Mouse (Mus musculus) adrenal gland, postnatal 36 days (tissue): ENCODE results near the gene Fkbp8. TPM values are rescaled to one million over a fixed set of nuclear protein-coding genes. Genes with fewer than 3 reads are reported as not detected.
A peak's percentile ranks its signal among the peaks of the same experiment; 100 is the strongest.

Experiments
- DNase-seq, 2 experiments: peaks; one replicate each; pipeline ENCODE4 v3.0.0; 2021; ENCODE audit warnings: mixed read lengths in 1 of 2
- long read RNA-seq, 2 experiments: library from polyadenylated mRNA; stranded (forward); transcript quantifications; one replicate each; pipeline ENCODE4 v2.0.0; 2021; ENCODE audit warnings: borderline sequencing depth in 2 of 2
- total RNA-seq, 2 experiments: library from RNA; stranded (reverse); gene quantifications; 2 replicates each; pipeline ENCODE4 v1.2.3; 2021

Gene Fkbp8
- total RNA-seq = 100 to 1,000 TPM; 265 to 329 TPM
- long read RNA-seq, experiment 1, transcript Fkbp8-201 (9 exons, 1,698 nt) = major isoform, 378 of 895 reads
- long read RNA-seq, experiment 1, transcript Fkbp8-204 (9 exons, 1,799 nt) = minor isoform, 148 of 895 reads
- long read RNA-seq, experiment 1, transcript Fkbp8-202 (9 exons, 1,720 nt) = minor isoform, 83 of 895 reads
- long read RNA-seq, experiment 1, partial matches to known transcripts = 180 of 895 reads
- long read RNA-seq, experiment 1, other reads (novel, unspliced or antisense) = 102 of 895 reads
- long read RNA-seq, experiment 2, transcript Fkbp8-201 (9 exons, 1,698 nt) = major isoform, 106 of 268 reads
- long read RNA-seq, experiment 2, transcript Fkbp8-204 (9 exons, 1,799 nt) = minor isoform, 45 of 268 reads
- long read RNA-seq, experiment 2, transcript Fkbp8-202 (9 exons, 1,720 nt) = minor isoform, 27 of 268 reads
- long read RNA-seq, experiment 2, partial matches to known transcripts = 52 of 268 reads
- long read RNA-seq, experiment 2, other reads (novel, unspliced or antisense) = 38 of 268 reads

DNA sequence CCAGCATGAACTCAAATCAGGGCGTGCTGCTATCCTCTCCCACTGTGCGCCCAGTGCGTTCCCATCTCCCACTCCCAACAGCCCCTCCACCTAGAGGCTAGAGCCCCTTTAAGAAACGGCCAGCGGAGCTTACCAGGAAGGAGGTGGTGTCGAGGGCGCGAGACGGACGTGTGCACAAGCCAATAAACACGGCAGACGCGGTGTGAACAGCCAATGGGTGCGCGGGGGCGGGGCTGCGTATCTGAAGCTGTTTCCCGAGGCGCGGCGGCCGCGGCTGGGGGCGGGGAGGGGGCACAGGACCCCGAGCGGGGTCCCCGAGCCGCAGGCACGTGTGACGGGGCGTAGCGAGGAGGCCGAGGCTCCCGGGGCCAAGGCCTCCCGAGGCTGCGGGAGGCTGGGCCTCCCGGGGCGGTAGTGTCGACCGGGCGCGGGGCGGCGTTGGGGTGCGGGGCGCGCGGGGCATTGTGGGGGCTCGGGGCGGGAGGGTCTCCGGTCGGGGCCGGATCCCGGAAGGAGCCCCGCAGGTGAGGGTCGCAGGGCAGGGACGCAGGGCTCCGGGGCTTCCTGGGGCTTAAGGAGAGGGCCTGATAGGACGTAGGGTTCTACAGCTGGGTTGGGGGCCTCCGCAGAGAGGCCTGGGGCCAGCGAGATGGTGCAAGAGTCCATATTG is at the start of gene Fkbp8, which contains the start of gene Kxd1:
TSS of gene Fkbp8 (plus strand) at position 213 of the 670 bp plus-strand sequence.
TSS of gene Kxd1 (minus strand) at position 445 of the 670 bp plus-strand sequence.
- peak; percentile 97 to 98 for DNase-seq

DNA sequence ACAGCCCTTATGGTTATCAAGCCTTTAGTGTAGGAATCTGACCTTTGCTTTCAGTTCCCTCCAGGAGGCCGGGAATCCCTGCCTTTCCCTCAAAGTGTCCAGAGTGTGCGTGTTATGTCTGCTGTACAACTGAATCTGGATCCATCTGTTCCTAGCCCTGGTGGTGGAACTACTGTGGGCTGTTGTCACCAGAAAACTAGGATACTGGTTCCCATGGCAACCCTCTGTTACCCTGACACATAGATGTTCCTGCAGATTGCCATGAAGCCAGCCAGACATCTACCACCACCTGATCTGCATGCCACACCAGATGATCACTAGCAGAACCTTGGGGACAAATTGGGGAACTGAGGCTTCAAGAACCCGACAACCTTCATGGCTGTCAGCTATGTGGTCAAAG is 45.6 kb upstream of the Fkbp8 start:
- DNase-seq = no peak

- no peak for DNase-seq
Measured at GRCm38 (mm10) chr8:70482943-70483342, 44.6 kb upstream of the Fkbp8 start.

DNA sequence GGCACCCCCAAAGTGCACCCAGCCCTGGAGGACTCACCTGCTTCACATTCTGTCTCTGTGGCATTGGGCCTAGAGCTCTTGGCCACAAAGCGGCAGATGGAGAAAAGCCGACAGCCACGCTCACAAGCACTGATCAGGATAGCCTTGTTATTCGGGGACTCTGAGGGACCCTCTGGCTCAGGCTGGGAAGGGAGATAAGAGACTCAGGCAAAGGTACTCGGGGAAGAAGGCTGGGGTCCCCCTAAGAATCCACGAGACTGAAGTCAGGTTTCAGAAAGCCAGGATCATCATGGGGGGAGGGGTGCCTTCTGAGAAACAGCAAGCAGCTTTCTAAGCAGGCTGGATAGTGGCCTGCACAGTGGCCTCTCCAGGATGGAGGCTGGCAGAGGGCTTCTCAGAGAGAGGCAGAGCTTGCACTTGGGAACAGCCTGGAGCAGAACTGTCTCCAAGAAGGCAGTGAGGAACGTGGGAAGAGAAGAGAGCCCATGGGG is 41.3 kb upstream of the Fkbp8 start:
- no peak for DNase-seq

- DNase-seq = no peak
Measured at GRCm38 (mm10) chr8:70486941-70487520, 40.5 kb upstream of the Fkbp8 start, which contains the start of gene Tmem59l. Tmem59l (minus strand) TSS chr8:70487358.

GRCm38 (mm10) chr8:70487993-70488796 is 39.3 kb upstream of the Fkbp8 start:
- peak in 1 of 2 experiments; percentile 40 for DNase-seq

DNA sequence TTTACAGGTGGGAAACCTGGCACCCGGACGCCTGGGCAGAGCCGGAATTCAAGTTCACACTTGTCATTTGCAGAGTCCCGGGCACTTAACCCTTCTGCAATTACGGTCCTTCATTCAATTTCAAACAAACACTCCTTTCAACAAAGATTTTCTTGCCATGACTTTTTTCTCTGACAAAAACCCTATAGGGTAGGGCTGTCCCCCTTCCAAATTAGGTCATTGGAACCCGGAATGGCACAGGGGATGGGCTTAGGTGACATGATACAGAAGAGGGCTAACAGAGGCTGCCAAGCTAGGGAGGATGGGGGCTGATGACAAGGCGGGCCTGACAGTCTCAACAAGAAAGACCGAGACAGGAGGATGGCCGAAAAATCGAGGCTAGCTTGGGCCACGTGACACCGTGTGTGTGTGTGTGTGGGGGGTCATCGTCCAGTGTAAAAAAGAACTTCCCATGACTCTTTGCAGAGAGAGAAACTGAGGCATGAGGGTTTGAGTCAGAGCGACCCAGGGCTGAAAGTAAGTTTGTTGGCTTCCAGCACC is 38.5 kb upstream of the Fkbp8 start:
- no peak for DNase-seq

DNA sequence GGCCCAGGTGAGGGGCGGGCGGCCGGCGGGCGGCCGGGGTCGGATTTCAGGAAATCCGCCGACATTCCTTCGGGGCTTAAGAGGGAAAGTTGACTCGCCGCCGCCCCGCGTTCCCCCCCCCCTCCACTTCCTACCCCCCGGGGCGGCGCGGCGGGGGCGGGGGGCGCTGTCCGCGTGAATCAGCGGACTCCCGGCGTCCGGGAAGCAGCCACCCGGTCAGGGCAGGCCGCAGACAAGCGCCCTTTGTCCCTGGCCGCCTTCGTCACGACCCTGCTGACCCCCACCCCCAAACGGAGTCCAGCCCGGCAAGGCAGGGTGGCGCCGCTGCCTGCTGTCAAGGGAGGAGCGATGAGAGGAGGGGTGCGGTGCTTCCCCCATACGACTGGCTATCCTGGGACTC is 37.9 kb upstream of the Fkbp8 start:
- DNase-seq = peak in 1 of 2 experiments; percentile 28

GRCm38 (mm10) chr8:70490061-70490879 is 37.3 kb upstream of the Fkbp8 start:
- no peak for DNase-seq

GRCm38 (mm10) chr8:70490880-70491495 is 36.5 kb upstream of the Fkbp8 start:
- no peak for DNase-seq

DNA sequence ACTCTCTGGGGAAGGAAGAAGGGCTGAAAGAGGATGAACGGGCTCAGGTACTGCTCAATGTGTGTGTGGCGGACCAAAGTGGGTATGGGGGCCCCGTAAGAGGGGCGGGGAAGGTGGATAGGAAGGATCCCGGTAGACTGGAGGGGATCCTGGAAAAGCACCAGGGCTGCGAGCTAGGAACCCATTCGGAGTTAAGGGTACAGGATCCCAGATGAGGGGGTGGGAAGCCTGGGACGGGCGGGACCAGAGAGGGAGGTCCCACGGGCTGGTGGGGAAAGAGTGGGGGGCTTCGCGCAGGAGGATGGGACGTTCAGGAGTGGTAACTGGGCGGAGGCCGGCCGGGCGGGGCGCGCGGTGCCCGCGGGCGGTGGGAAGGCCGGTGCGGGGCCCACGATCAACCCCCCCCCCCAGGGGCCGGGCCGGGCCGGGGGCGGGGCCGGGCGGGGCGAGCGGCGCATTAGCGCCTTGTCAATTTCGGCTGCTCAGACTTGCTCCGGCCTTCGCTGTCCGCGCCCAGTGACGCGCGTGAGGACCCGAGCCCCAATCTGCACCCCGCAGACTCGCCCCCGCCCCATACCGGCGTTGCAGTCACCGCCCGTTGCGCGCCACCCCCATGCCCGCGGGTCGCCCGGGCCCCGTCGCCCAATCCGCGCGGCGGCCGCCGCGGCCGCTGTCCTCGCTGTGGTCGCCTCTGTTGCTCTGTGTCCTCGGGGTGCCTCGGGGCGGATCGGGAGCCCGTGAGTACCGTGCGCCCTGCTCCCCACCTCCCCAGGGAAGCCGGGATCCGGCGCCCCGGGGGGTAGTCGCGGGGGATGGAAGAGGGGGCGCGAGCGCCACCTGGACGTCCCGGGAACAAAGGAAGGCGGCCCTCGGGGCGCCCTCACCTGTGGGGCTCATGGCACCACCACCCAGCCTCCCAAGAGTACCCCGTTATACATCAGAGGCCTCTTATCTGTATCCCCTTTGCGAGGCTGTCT is 34.6 kb upstream of the Fkbp8 start, which contains the start of gene Crlf1:
TSS of gene Crlf1 (plus strand) at position 495 of the 977 bp plus-strand sequence.
- DNase-seq = peak in 1 of 2 experiments; percentile 34

GRCm38 (mm10) chr8:70493692-70494415 is 33.7 kb upstream of the Fkbp8 start:
- no peak for DNase-seq

DNA sequence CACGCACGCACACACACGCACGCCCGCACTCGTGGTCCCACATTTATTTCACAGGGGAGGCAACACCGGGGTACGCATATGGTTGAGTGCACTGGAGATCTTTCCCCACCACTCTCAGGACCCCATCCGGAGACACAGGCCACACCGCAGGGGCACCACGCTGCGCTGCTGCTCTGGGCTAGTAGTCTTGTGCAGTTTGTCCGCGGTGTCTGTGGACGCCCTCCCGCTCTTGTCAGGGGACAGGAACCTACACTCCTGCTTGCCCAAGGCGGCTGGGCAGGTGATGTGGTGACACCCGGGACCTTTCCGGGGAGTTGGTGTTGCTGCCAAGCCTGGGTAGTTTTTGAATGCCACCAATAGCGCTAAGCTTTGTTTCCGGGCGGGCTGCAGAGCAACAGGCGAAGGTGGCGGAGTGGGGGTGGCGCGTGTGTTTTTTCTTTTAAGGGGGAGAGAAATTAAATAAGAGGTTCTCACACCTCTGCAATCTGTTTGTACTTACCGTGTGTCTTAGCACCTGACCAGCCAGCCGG is 33.0 kb upstream of the Fkbp8 start:
- DNase-seq = no peak

GRCm38 (mm10) chr8:70495001-70495770 is 32.3 kb upstream of the Fkbp8 start:
- DNase-seq = no peak

GRCm38 (mm10) chr8:70495771-70496062 is 31.8 kb upstream of the Fkbp8 start:
- DNase-seq = peak; percentile 46 to 55

- no peak for DNase-seq
Measured at GRCm38 (mm10) chr8:70500386-70501301, 26.9 kb upstream of the Fkbp8 start.
